Mouse (Mus musculus) CH12.LX (cell line): ENCODE data around the gene Nup210l.

ENCODE experiments used
- BHLHE40 ChIP-seq: IDR thresholded peaks from 2 replicates; pipeline ENCODE4 v1.6.1; 2011; ENCODE audit warnings: mild to moderate bottlenecking, low read depth, low read length, improper control_type of control experiment
- CHD2 ChIP-seq: IDR thresholded peaks from 2 replicates; pipeline ENCODE4 v1.6.1; 2011; ENCODE audit warnings: low read length, improper control_type of control experiment
- CTCF ChIP-seq, 2 experiments: IDR thresholded peaks in 1 of 2; conservative IDR thresholded peaks in 1 of 2; 2 replicates each; pipeline ENCODE4 v1.5.1; 2011 to 2012; ENCODE audit warnings: low read depth in 2 of 2, low read length in 2 of 2, improper control_type of control experiment in 1 of 2, inconsistent platforms in 1 of 2, mild to moderate bottlenecking in 1 of 2, moderate library complexity in 1 of 2
- E2F4 ChIP-seq: IDR thresholded peaks from 2 replicates; pipeline ENCODE4 v1.6.1; 2011; ENCODE audit warnings: low read depth, low read length, improper control_type of control experiment; ENCODE audit not compliant: insufficient replicate concordance
- ETS1 ChIP-seq: conservative IDR thresholded peaks from 2 replicates; pipeline ENCODE4 v1.6.1; 2012; ENCODE audit warnings: low read depth, mild to moderate bottlenecking, inconsistent platforms, low read length, improper control_type of control experiment, moderate library complexity
- GABPA ChIP-seq: IDR thresholded peaks from 2 replicates; pipeline ENCODE4 v1.6.1; 2012; ENCODE audit warnings: low read depth, low read length, improper control_type of control experiment, inconsistent platforms; ENCODE audit not compliant: insufficient replicate concordance
- MAFK ChIP-seq: IDR thresholded peaks from 2 replicates; pipeline ENCODE4 v1.6.1; 2011; ENCODE audit warnings: low read length, improper control_type of control experiment; ENCODE audit not compliant: insufficient replicate concordance
- MEF2A ChIP-seq: IDR thresholded peaks from 2 replicates; pipeline ENCODE4 v1.6.1; 2014; ENCODE audit warnings: low read depth, mild to moderate bottlenecking, inconsistent platforms, low read length, improper control_type of control experiment, borderline replicate concordance
- MXI1 ChIP-seq: IDR thresholded peaks from 2 replicates; pipeline ENCODE4 v1.6.1; 2011; ENCODE audit warnings: mild to moderate bottlenecking, low read depth, low read length, improper control_type of control experiment
- POLR2A ChIP-seq: IDR thresholded peaks from 2 replicates; pipeline ENCODE4 v1.6.1; 2011; ENCODE audit warnings: low read depth, mild to moderate bottlenecking, improper control_type of control experiment, low read length
- RAD21 ChIP-seq: IDR thresholded peaks from 2 replicates; pipeline ENCODE4 v1.6.1; 2011; ENCODE audit warnings: low read depth, mild to moderate bottlenecking, low read length, improper control_type of control experiment, moderate library complexity
- SMC3 ChIP-seq: IDR thresholded peaks from 2 replicates; pipeline ENCODE4 v1.6.1; 2011; ENCODE audit warnings: low read depth, low read length, improper control_type of control experiment
- ZC3H11A ChIP-seq: IDR thresholded peaks from 2 replicates; pipeline ENCODE4 v1.6.1; 2012; ENCODE audit warnings: low read depth, mild to moderate bottlenecking, inconsistent platforms, low read length, improper control_type of control experiment

DNA sequence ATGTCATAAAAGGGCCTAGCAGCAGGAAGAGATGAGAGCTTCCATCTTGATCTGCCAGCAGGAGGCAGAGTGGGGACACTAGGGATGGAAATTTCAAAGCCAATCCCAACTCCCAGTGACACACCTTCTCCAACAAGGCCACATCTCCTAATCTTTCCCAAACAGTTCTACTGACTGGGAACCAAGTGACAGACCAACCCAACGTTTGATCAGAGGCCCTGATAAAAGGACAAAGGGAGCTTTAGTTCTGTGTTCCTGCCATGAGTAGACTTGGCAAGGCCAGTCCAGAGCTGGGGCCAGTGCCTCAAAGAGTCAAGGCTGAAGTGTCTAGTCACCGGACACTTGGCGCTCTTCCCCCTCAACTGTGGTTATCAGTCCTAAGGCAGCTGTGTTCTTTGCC lies 57.6 kb downstream of the Nup210l start:
- TF ChIP-seq POLR2A (no peak), GABPA (no peak), MEF2A (no peak), CHD2 (no peak), MXI1 (no peak), BHLHE40 (no peak), ETS1 (no peak), RAD21 (no peak), SMC3 (no peak), CTCF (conservative IDR thresholded peaks at IDR 0.05 in 1 of 2, IDR thresholded peaks at IDR 0.05 in 1 of 2; ENCODE audit: low read depth in 2 of 2, low read length in 2 of 2) (peak in 1 of 2 experiments; percentile 45; a peak in 2 of 4 replicates), E2F4 (no peak), ZC3H11A (no peak), MAFK (no peak)
